Mouse (Mus musculus) limb, embryonic 14.5 days (tissue): ENCODE measurements at regions not wholly inside any gene's neighbourhood (a gene's known extent, or its start where the extent isn't known, plus 50 kb on each side); places are given as distances from the start of the nearest gene placed in this dataset.

Experiments
- ATAC-seq: fragments of 200-750 bp; cut with Nextera tagmentation; 2 replicates; pipeline ENCODE4 v1.8.0; 2017; ENCODE audit warnings: low read depth, moderate number of reproducible peaks, moderate TSS enrichment; ENCODE audit not compliant: low FRiP score
- DNase-seq: peaks from one replicate; pipeline ENCODE4 v3.0.0-alpha.2; 2015; ENCODE audit warnings: low spot score
- H3K27ac ChIP-seq: fragments of 300-500 bp; sonication (generic); replicated peaks from 2 replicates; pipeline ENCODE4 v1.5.1; 2014; ENCODE audit warnings: low read depth, mild to moderate bottlenecking, low read length, moderate library complexity, mixed read lengths
- H3K27me3 ChIP-seq: fragments of 300-500 bp; sonication (generic); 2 replicates; pipeline ENCODE4 v1.6.1; 2014; ENCODE audit warnings: low read length, mixed read lengths; ENCODE audit not compliant: control insufficient read depth, insufficient read depth
- H3K36me3 ChIP-seq: fragments of 300-500 bp; sonication (generic); 2 replicates; pipeline ENCODE4 v1.6.1; 2014; ENCODE audit warnings: mild to moderate bottlenecking, low read length, moderate library complexity, mixed read lengths; ENCODE audit not compliant: control insufficient read depth, insufficient read depth
- H3K4me1 ChIP-seq: fragments of 300-500 bp; sonication (generic); 2 replicates; pipeline ENCODE4 v1.6.1; 2014; ENCODE audit warnings: antibody characterized with exemption, low read length, mixed read lengths; ENCODE audit not compliant: control insufficient read depth, insufficient read depth
- H3K4me2 ChIP-seq: fragments of 300-500 bp; sonication (generic); replicated peaks from 2 replicates; pipeline ENCODE4 v1.6.1; 2014; ENCODE audit warnings: low read depth, mild to moderate bottlenecking, low read length, moderate library complexity; ENCODE audit not compliant: severe bottlenecking
- H3K4me3 ChIP-seq: fragments of 300-500 bp; sonication (generic); replicated peaks from 2 replicates; pipeline ENCODE4 v1.5.1; 2014; ENCODE audit warnings: low read length
- H3K9ac ChIP-seq: fragments of 300-500 bp; sonication (generic); 2 replicates; pipeline ENCODE4 v1.6.1; 2014; ENCODE audit warnings: mild to moderate bottlenecking, low read depth, low read length, moderate library complexity; ENCODE audit not compliant: severe bottlenecking
- H3K9me3 ChIP-seq: fragments of 300-500 bp; sonication (generic); 2 replicates; pipeline ENCODE4 v1.6.1; 2016; ENCODE audit warnings: low read length; ENCODE audit not compliant: control insufficient read depth
- POLR2A ChIP-seq: fragments of 200-500 bp; IDR thresholded peaks from 2 replicates; pipeline ENCODE4 v1.8.0; 2012; ENCODE audit warnings: inconsistent platforms, mild to moderate bottlenecking, moderate library complexity, borderline replicate concordance; ENCODE audit not compliant: insufficient read depth, insufficient read length; ENCODE audit errors: extremely low read depth
- WGBS: fragments of 180-500 bp; shearing (Covaris S2); extraction: QIAGEN DNeasy Blood & Tissue Kit; methylation state at CpG from one replicate; pipeline ENCODE4 v1.1.7; 2014; 5-methylcytosine and 5-hydroxymethylcytosine counted together

GRCm38 (mm10) chr13:57087966-57088365, 192.2 kb upstream of the Trpc7 start:
- DNase-seq (no peak), ATAC-seq (no peak)
- no peak overlapping the region for H3K4me3 ChIP-seq
- 85% methylated on average over 6 of the region's 6 CpGs for WGBS
- H3K27me3 ChIP-seq, result no peaks in the 10 kb centered on the region
- TF ChIP-seq POLR2A, result no peak
- H3K4me1 ChIP-seq, result no peaks in the 10 kb centered on the region
- no peaks in the 10 kb centered on the region for H3K36me3 ChIP-seq
- H3K9me3 ChIP-seq, result no peaks in the 10 kb centered on the region
- no peak overlapping the region for H3K27ac ChIP-seq
- no peak overlapping the region for H3K4me2 ChIP-seq
- H3K9ac ChIP-seq, result no peak overlapping the region

- H3K4me2 ChIP-seq, result no peak overlapping the region
- no peaks in the 10 kb centered on the region for H3K27me3 ChIP-seq
- H3K4me1 ChIP-seq, result no peaks in the 10 kb centered on the region
- no peak overlapping the region for H3K9ac ChIP-seq
- H3K36me3 ChIP-seq, result no peaks in the 10 kb centered on the region
- TF ChIP-seq POLR2A, result no peak
- no peak overlapping the region for H3K27ac ChIP-seq
- no peak overlapping the region for H3K4me3 ChIP-seq
- no peaks in the 10 kb centered on the region for H3K9me3 ChIP-seq
- ATAC-seq (no peak), DNase-seq (no peak)
- 49% methylated on average over 5 of the region's 5 CpGs for WGBS
Observed at GRCm38 (mm10) chr13:57087398-57087797, 191.6 kb upstream of the Trpc7 start.

GRCm38 (mm10) chr13:57083751-57084150, 188.0 kb upstream of the Trpc7 start:
- no peak for TF ChIP-seq POLR2A
- no peak for DNase-seq

GRCm38 (mm10) chr13:57070479-57070878, 174.7 kb upstream of the Trpc7 start:
- Histone ChIP-seq H3K9ac (no peak overlapping the region), H3K27me3 (no peaks in the 10 kb centered on the region), H3K4me1 (no peaks in the 10 kb centered on the region), H3K27ac (no peak overlapping the region), H3K9me3 (no peaks in the 10 kb centered on the region), H3K4me3 (no peak overlapping the region), H3K4me2 (no peak overlapping the region), H3K36me3 (no peaks in the 10 kb centered on the region)
- WGBS, result 85% methylated on average over 5 of the region's 5 CpGs
- no peak for TF ChIP-seq POLR2A
- ATAC-seq, result no peak
- DNase-seq, result no peak

More at GRCm38 (mm10) chr13:57083751-57084150, 188.0 kb upstream of the Trpc7 start:
- no peaks in the 10 kb centered on the region for H3K27me3 ChIP-seq
- H3K4me3 ChIP-seq, result no peak overlapping the region
- no peak overlapping the region for H3K27ac ChIP-seq
- no peak overlapping the region for H3K4me2 ChIP-seq
- no peaks in the 10 kb centered on the region for H3K36me3 ChIP-seq
- H3K9ac ChIP-seq, result no peak overlapping the region
- no peak; the same call in 1 of the 2 replicates for ATAC-seq
- H3K9me3 ChIP-seq, result no peaks in the 10 kb centered on the region
- H3K4me1 ChIP-seq, result no peaks in the 10 kb centered on the region
- WGBS, result 53% methylated on average over 5 of the region's 5 CpGs

GRCm38 (mm10) chr13:57061656-57062055, 165.9 kb upstream of the Trpc7 start:
- WGBS, result 42% methylated on average over 9 of the region's 9 CpGs
- Histone ChIP-seq H3K27me3 (no peaks in the 10 kb centered on the region), H3K4me2 (no peak overlapping the region)

GRCm38 (mm10) chr13:57061074-57061473, 165.3 kb upstream of the Trpc7 start:
- Histone ChIP-seq H3K36me3 (no peaks in the 10 kb centered on the region), H3K9ac (peak overlapping the region; percentile 16; the same call in 1 of the 2 replicates), H3K4me2 (no peak overlapping the region), H3K27ac (no peak overlapping the region), H3K27me3 (no peaks in the 10 kb centered on the region), H3K9me3 (no peaks in the 10 kb centered on the region), H3K4me3 (no peak overlapping the region), H3K4me1 (peaks cover 10% of the 10 kb centered on the region)
- DNase-seq, result peak; percentile 76
- TF ChIP-seq POLR2A, result no peak
- 35% methylated on average over 7 of the region's 7 CpGs for WGBS
- ATAC-seq, result peak; percentile 90

More at GRCm38 (mm10) chr13:57061656-57062055, 165.9 kb upstream of the Trpc7 start:
- ATAC-seq (0 out of 2 replicates have a peak, but pooled peaks have one; percentile 38), DNase-seq (no peak)
- H3K4me1 ChIP-seq, result peaks cover 10% of the 10 kb centered on the region
- H3K4me3 ChIP-seq, result no peak overlapping the region
- no peaks in the 10 kb centered on the region for H3K9me3 ChIP-seq
- no peak for TF ChIP-seq POLR2A
- no peaks in the 10 kb centered on the region for H3K36me3 ChIP-seq
- H3K27ac ChIP-seq, result no peak overlapping the region
- H3K9ac ChIP-seq, result no peak overlapping the region
